Mouse (Mus musculus): ENCODE data around the gene Arl4d. TPM values are rescaled to one million over a fixed set of nuclear protein-coding genes. Genes with fewer than 3 reads are reported as not detected.
"Not testable (repeated sequence)": the region's sequence is repeated elsewhere in the genome, so short reads cannot be mapped to it uniquely, and the experiment has no call there.

The Arl4d gene
- polyA plus RNA-seq, 1 experiment, result 23.1 TPM

DNA sequence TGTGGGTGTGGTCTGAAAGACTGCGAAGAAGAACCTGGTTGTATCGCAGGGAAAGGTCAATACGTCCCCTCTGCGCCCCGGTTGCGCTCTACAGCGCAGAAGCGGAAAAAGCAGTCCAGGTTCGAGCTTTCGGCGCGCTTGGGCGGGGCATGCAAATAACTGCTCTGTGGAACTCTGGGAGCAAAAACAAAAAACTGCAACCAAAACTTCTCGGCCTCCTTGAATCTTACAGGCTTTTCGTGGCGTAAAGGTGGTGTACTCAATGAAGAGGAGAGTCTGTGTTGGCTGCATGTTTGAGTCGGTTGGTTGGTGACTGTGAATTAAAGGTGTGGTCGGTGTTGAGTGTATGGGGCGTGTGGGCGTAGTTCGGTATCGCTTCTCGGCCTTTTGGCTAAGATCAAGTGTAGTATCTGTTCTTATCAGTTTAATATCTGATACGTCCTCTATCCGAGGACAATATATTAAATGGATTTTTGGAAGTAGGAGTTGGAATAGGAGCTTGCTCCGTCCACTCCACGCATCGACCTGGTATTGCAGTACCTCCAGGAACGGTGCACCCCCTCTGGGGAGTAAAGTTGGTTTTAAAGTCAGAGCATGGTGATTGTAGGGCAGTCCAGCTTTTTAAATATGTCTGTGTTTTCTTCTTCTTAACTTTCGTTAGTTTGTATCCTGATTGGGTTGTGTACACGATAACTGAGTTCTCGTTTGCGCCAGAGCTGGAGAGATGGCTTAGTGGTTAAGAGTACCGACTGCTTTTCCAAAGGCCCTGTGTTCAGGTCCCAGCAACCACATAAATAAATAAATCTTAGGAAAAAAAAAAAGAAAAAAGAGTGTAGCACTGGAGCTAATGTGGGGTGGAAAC lies 38.1 kb upstream of the Arl4d start, which contains the start of gene Rdm1:
Gene Rdm1 (plus strand): TSS at position 201 of the 862 bp plus-strand sequence.
- H3K27ac ChIP-seq (ENCODE audit: insufficient read depth, low read depth, low read length), result peak within 1 kb of the TSS; percentile 96
- H3K36me3 ChIP-seq (ENCODE audit: control insufficient read depth, insufficient read depth, low read length), result no peaks in the 10 kb centered on the region
- TF ChIP-seq POLR2A (IDR thresholded peaks at IDR 0.05; ENCODE audit: low read depth, low read length) (no peak), CTCF (conservative IDR thresholded peaks at IDR 0.05; ENCODE audit: insufficient read depth, insufficient read length, low read depth, low read length) (no peak)
- no peaks in the 10 kb centered on the region for H3K4me1 ChIP-seq (ENCODE audit: control insufficient read depth, insufficient read depth, low read length)
- peak within 1 kb of the TSS; percentile 64 for H3K4me3 ChIP-seq (ENCODE audit: insufficient read depth, low read depth, low read length)
- under 1% methylated on average over 34 of the region's 34 CpGs for WGBS
- peak; percentile 91 for DNase-seq
- H3K27me3 ChIP-seq (replicated peaks; ENCODE audit: control insufficient read depth, insufficient read depth, low read length), result no peaks in the 10 kb centered on the region

DNA sequence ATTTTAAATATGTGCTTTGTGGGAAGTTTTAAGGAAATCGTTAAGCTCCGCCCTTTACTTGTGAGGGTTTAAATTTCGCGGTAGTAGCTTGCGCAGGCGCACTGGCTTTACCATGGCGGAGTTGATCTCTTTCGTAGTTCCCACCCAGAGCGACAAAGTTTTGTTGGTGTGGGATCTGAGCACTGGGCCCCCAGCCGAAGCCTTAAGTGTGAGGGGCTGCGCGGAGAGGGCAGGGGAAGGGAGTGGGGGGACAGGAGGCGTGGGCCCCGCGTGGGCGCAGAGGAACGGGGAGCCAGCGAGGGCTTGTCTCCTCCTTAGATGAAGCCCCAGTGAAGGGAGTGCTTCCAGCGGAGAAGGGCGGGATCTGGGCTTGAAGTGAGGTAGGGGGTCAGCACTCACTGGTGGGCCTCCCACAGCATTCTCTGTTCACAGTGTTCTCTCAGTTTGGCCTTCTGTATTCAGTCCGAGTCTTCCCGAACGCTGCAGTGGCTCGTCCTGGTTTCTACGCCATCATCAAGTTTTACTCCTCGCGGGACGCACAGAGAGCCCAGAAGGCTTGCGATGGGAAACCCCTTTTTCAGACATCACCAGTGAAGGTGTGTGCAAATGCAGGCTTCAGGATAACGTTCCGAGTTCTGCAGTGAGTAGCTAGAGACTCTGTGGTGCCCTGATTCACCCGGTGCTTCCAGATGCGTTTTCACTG lies 37.3 kb upstream of the Arl4d start:
- under 1% methylated on average over 33 of the region's 33 CpGs for WGBS
- Histone ChIP-seq H3K27ac (ENCODE audit: insufficient read depth, low read depth, low read length) (peak overlapping the region; percentile 44), H3K4me3 (ENCODE audit: insufficient read depth, low read depth, low read length) (peak overlapping the region; percentile 64), H3K4me1 (ENCODE audit: control insufficient read depth, insufficient read depth, low read length) (no peaks in the 10 kb centered on the region), H3K36me3 (ENCODE audit: control insufficient read depth, insufficient read depth, low read length) (no peaks in the 10 kb centered on the region), H3K27me3 (replicated peaks; ENCODE audit: control insufficient read depth, insufficient read depth, low read length) (no peaks in the 10 kb centered on the region)
- no peak for TF ChIP-seq CTCF (conservative IDR thresholded peaks at IDR 0.05; ENCODE audit: insufficient read depth, insufficient read length, low read depth, low read length)
- TF ChIP-seq POLR2A (IDR thresholded peaks at IDR 0.05; ENCODE audit: low read depth, low read length), result no peak
- DNase-seq, result peak; percentile 89

DNA sequence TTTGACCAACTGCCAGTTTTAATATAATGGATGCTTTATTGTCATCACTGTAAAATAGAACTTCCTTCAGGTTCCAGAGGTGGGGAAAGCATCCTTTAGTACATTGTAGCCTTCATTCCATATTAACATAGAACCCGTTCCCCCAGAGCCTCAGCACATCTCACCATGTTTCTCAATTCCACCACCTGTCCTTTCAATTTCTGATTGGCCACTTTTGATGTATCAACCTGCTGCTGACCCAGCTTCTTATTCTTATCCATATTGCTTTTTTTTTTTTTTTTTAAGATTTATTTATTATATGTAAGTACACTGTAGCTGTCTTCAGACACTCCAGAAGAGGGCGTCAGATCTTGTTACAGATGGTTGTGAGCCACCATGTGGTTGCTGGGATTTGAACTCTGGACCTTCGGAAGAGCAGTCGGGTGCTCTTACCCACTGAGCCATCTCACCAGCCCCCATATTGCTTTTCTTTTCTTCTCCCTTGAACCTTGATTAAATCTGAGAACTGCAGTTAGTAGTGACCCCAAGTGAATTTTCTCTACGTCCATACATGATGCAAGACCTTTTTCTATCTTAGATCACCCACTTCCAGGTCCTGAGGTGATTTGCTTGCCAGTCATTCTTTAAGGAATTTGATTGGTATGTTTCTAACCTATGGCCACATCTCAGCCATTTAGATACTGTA lies 36.5 kb upstream of the Arl4d start:
- H3K4me3 ChIP-seq (ENCODE audit: insufficient read depth, low read depth, low read length); H3K4me1 ChIP-seq (ENCODE audit: control insufficient read depth, insufficient read depth, low read length); DNase-seq; H3K36me3 ChIP-seq (ENCODE audit: control insufficient read depth, insufficient read depth, low read length); H3K27me3 ChIP-seq (replicated peaks; ENCODE audit: control insufficient read depth, insufficient read depth, low read length); H3K27ac ChIP-seq (ENCODE audit: insufficient read depth, low read depth, low read length): not testable (repeated sequence)
- 61% methylated on average over 5 of the region's 5 CpGs for WGBS

DNA sequence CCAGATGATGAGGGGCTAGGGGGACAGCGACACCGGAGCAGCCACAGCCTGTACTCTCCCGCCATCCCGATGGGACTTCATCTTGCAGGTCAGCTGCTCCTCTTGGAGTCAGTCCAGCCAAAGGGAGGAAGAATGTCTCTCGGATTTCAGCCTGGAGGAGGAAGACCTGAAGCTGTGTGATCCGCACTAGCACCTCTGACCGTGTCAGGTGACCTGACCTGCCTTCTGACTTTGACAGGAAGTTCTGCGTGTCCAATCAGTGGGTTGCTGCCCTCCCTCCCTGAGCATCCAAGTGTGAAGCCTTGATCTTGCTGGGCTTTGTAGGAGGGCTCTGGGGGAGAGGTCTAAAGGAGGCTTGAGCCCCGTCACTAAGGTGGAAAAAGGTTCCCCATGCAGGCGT lies 29.7 kb upstream of the Arl4d start:
- TF ChIP-seq POLR2A (IDR thresholded peaks at IDR 0.05; ENCODE audit: low read depth, low read length) (no peak), CTCF (conservative IDR thresholded peaks at IDR 0.05; ENCODE audit: insufficient read depth, insufficient read length, low read depth, low read length) (no peak)
- peak; percentile 76 for DNase-seq

DNA sequence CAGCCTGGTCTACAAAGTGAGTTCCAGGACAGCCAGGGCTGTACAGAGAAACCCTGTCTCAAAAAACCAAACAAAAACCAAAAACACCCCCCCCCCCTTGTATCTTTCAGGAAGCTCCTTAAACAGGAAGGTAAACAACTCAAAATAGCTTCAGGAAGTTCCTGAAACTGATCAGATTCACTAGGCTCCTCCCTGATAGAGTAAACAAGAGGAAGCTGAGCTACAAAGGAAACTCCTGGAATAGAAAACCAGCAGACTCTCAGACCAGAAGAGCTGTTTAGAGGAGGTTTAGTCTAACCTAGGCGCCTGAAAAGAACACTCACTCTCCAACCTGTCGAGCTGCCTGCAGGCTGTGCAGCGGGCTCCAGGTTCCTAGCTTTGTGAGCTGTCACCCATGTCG lies 25.6 kb upstream of the Arl4d start:
- H3K36me3 ChIP-seq (ENCODE audit: control insufficient read depth, insufficient read depth, low read length), result no peaks in the 10 kb centered on the region
- H3K27me3 ChIP-seq (replicated peaks; ENCODE audit: control insufficient read depth, insufficient read depth, low read length), result no peaks in the 10 kb centered on the region
- no peaks in the 10 kb centered on the region for H3K4me1 ChIP-seq (ENCODE audit: control insufficient read depth, insufficient read depth, low read length)
- DNase-seq, result no peak
- no peak for TF ChIP-seq CTCF (conservative IDR thresholded peaks at IDR 0.05; ENCODE audit: insufficient read depth, insufficient read length, low read depth, low read length)
- no peak for TF ChIP-seq POLR2A (IDR thresholded peaks at IDR 0.05; ENCODE audit: low read depth, low read length)
- H3K4me3 ChIP-seq (ENCODE audit: insufficient read depth, low read depth, low read length), result no peak overlapping the region
- no peak overlapping the region for H3K27ac ChIP-seq (ENCODE audit: insufficient read depth, low read depth, low read length)
- 95% methylated on average over 4 of the region's 4 CpGs for WGBS

More for the DNA sequence above, 29.7 kb upstream of the Arl4d start:
- Histone ChIP-seq H3K4me3 (ENCODE audit: insufficient read depth, low read depth, low read length) (no peak overlapping the region), H3K4me1 (ENCODE audit: control insufficient read depth, insufficient read depth, low read length) (no peaks in the 10 kb centered on the region), H3K27ac (ENCODE audit: insufficient read depth, low read depth, low read length) (no peak overlapping the region), H3K36me3 (ENCODE audit: control insufficient read depth, insufficient read depth, low read length) (no peaks in the 10 kb centered on the region), H3K27me3 (replicated peaks; ENCODE audit: control insufficient read depth, insufficient read depth, low read length) (no peaks in the 10 kb centered on the region)
- WGBS, result 47% methylated on average over 10 of the region's 10 CpGs

DNA sequence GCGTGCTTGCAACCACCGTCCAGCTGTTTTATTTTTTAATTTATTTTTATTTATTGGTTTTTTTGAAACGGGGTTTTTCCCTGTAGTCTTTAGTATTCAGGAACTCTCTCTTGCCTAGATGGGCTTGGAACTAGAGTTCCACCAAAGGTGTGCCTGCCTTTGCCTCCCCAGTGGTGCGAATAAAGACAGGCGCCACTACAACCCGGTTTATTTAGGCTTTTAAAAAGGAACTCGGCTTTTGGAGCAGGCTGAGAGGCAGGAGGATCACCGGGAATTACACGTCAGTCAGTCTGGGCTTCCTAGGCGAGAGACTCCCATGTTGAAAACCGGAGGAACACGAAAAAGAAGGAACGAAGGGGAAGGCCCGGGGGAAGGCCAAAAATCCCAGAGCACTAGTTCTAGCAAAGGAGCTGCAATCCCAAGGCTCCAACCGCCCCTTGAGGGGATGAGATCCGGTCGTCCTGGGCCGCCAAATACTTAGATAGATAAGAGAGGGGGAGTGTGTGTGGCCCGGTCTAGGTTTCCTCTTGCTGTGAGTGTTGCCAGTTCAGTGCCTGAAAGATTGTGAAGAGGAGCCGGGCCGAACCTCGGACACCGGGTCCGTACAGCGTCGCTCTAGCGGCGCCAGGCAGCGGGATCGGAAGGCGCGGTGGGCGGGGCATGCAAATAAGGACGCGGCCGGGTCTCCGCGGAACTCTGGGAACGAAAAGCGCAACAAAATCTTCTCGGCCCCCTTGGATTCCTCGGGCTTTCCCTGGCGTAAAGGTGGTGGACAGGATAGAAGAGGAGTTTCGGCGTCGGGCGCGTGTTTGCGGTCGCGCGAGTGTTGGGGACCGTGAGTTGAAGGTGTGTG lies 24.3 kb upstream of the Arl4d start:
- not testable (repeated sequence) for H3K27me3 ChIP-seq (replicated peaks; ENCODE audit: control insufficient read depth, insufficient read depth, low read length); H3K36me3 ChIP-seq (ENCODE audit: control insufficient read depth, insufficient read depth, low read length); H3K4me1 ChIP-seq (ENCODE audit: control insufficient read depth, insufficient read depth, low read length)
- peak; percentile 86 for DNase-seq
- Histone ChIP-seq H3K27ac (ENCODE audit: insufficient read depth, low read depth, low read length) (peak overlapping the region; percentile 93), H3K4me3 (ENCODE audit: insufficient read depth, low read depth, low read length) (peak overlapping the region; percentile 44)
- WGBS, result 5% methylated on average over 53 of the region's 53 CpGs

DNA sequence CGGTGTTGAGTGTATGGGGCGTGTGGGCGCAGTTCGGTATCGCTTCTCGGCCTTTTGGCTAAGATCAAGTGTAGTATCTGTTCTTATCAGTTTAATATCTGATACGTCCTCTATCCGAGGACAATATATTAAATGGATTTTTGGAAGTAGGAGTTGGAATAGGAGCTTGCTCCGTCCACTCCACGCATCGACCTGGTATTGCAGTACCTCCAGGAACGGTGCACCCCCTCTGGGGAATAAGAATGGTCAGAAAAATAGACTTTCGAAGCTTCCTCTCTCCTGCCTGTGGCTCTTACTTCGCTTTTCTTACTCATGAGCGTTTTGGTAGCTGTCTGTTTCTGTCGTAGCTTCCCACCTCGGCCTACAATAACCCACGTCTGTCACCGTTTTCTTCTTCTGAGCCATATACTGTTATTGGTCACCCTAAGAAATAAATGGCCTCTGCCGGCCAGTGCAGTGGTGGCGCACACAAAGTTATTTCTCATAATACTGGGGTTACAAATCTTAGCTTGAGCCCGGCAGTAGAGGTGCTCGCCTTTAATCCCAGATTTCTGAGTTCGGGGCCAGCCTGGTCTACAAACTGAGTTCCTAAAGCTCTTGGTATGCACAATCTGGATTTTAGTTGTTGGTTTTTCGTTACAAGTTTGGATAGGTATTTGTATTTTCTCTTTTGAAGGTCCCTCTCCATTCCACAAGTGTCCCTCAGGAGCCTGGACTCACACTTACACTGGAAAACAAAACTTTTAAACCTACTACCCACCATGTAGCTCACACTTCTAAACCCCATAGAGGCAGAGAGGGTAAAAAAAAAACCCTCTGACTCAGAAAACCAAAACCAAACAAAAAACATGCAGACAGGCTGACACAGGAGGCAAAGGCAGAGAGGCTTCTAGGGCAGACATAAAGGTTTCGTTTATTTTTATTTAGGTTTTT lies 23.4 kb upstream of the Arl4d start:
- 3% methylated on average over 16 of the region's 26 CpGs for WGBS
- H3K4me1 ChIP-seq (ENCODE audit: control insufficient read depth, insufficient read depth, low read length); H3K4me3 ChIP-seq (ENCODE audit: insufficient read depth, low read depth, low read length); H3K36me3 ChIP-seq (ENCODE audit: control insufficient read depth, insufficient read depth, low read length); H3K27me3 ChIP-seq (replicated peaks; ENCODE audit: control insufficient read depth, insufficient read depth, low read length): not testable (repeated sequence)
- peak overlapping the region; percentile 93 for H3K27ac ChIP-seq (ENCODE audit: insufficient read depth, low read depth, low read length)
- peak; percentile 46 for DNase-seq
